Mouse (Mus musculus) central nervous system, embryonic 11.5 days (tissue): ENCODE measurements around the gene Olfr699. TPM values are rescaled to one million over a fixed set of nuclear protein-coding genes. Genes with fewer than 3 reads are reported as not detected.

Experiments used
- polyA plus RNA-seq: library from polyadenylated mRNA; depleted of rRNA; stranded (reverse); fragments of >200 nt; gene quantifications from 2 replicates; pipeline ENCODE4 v1.2.3, GENCODE M21; 2012; rRNA removed

Gene Olfr699
- not detected in 2 replicates for polyA plus RNA-seq

GRCm38 (mm10) chr7:106793098-106793497 is at the start of gene Olfr699:
Gene Olfr699 (minus strand): TSS chr7:106793198.

GRCm38 (mm10) chr7:106833793-106834192 is 40.8 kb upstream of the Olfr699 start, which contains the start of gene Olfr702:
Gene Olfr702 (minus strand): TSS chr7:106833893.

GRCm38 (mm10) chr7:106813829-106814228 is 20.8 kb upstream of the Olfr699 start, which contains the start of gene Olfr701:
Gene Olfr701 (plus strand): TSS chr7:106814129.

GRCm38 (mm10) chr7:106808734-106809133 is 15.7 kb upstream of the Olfr699 start, which contains the start of gene Olfr700:
Gene Olfr700 (minus strand): TSS chr7:106808834.

GRCm38 (mm10) chr7:106755297-106755696 is 37.7 kb downstream of the Olfr699 start, which contains the start of gene Olfr698:
Gene Olfr698 (minus strand): TSS chr7:106755397.

GRCm38 (mm10) chr7:106742343-106742742 is 50.7 kb downstream of the Olfr699 start, which contains the start of gene Olfr697:
Gene Olfr697 (minus strand): TSS chr7:106742443.

Other genes with a start within 250 kb of the Olfr699 start
- not detected in 2 replicates for gene Olfr693, start 112.6 kb downstream of the Olfr699 start, polyA plus RNA-seq
- gene Olfr694, start 101.4 kb downstream of the Olfr699 start, polyA plus RNA-seq: not detected in 2 replicates
- gene Olfr695, start 76.8 kb downstream of the Olfr699 start, polyA plus RNA-seq: not detected in 2 replicates
- not detected in 2 replicates for gene Olfr697, start 50.8 kb downstream of the Olfr699 start, polyA plus RNA-seq
- gene Olfr698, start 37.8 kb downstream of the Olfr699 start, polyA plus RNA-seq: not detected in 2 replicates
- not detected in 2 replicates for gene Olfr700, start 15.6 kb upstream of the Olfr699 start, polyA plus RNA-seq
- not detected in 2 replicates for gene Olfr701, start 20.9 kb upstream of the Olfr699 start, polyA plus RNA-seq
- not detected in 2 replicates for gene Olfr702, start 40.7 kb upstream of the Olfr699 start, polyA plus RNA-seq
- gene Olfr703, start 50.2 kb upstream of the Olfr699 start, polyA plus RNA-seq: not detected in 2 replicates
- not detected in 2 replicates for gene Olfr704, start 70.0 kb upstream of the Olfr699 start, polyA plus RNA-seq
- gene Olfr705, start 83.7 kb upstream of the Olfr699 start, polyA plus RNA-seq: not detected in 2 replicates
- gene Olfr706, start 95.0 kb upstream of the Olfr699 start, polyA plus RNA-seq: not detected in 2 replicates
- not detected in 2 replicates for gene Olfr707, start 108.0 kb upstream of the Olfr699 start, polyA plus RNA-seq
- not detected in 2 replicates for gene Olfr1532-ps1, start 114.8 kb upstream of the Olfr699 start, polyA plus RNA-seq
- gene Olfr709-ps1, start 139.0 kb upstream of the Olfr699 start, polyA plus RNA-seq: not detected in 2 replicates
- gene Olfr710, start 155.1 kb upstream of the Olfr699 start, polyA plus RNA-seq: not detected in 2 replicates
- not detected in 2 replicates for gene Olfr6, start 170.7 kb upstream of the Olfr699 start, polyA plus RNA-seq
- not detected in 2 replicates for gene Olfr711, start 182.3 kb upstream of the Olfr699 start, polyA plus RNA-seq
- gene Olfr2, start 212.9 kb upstream of the Olfr699 start, polyA plus RNA-seq: not detected in 2 replicates
- not detected in 2 replicates for gene Olfr713, start 238.0 kb upstream of the Olfr699 start, polyA plus RNA-seq